Mouse (Mus musculus) embryonic facial prominence, embryonic 11.5 days (tissue): ENCODE measurements at regions not wholly inside any gene's neighbourhood (a gene's known extent, or its start where the extent isn't known, plus 50 kb on each side); places are given as distances from the start of the nearest gene placed in this dataset.

Experiments used
- ATAC-seq: fragments of 200-750 bp; cut with Nextera tagmentation; replicated peaks from 2 replicates; pipeline ENCODE4 v1.8.0; 2017; ENCODE audit warnings: low read depth; ENCODE audit not compliant: insufficient number of reproducible peaks, low FRiP score, low TSS enrichment
- DNase-seq: peaks from one replicate; pipeline ENCODE4 v3.0.0-alpha.2; 2015; ENCODE audit warnings: low spot score
- H3K27ac ChIP-seq: fragments of 300-500 bp; sonication (generic); replicated peaks from 2 replicates; pipeline ENCODE4 v1.5.1; 2014; ENCODE audit warnings: mild to moderate bottlenecking, low read depth, low read length, control low read depth
- H3K27me3 ChIP-seq: fragments of 300-500 bp; sonication (generic); 2 replicates; pipeline ENCODE4 v1.6.1; 2014; ENCODE audit warnings: mild to moderate bottlenecking, low read length, moderate library complexity, mixed read lengths; ENCODE audit not compliant: control insufficient read depth, insufficient read depth
- H3K36me3 ChIP-seq: fragments of 300-500 bp; sonication (generic); replicated peaks from 2 replicates; pipeline ENCODE4 v1.6.1; 2014; ENCODE audit warnings: low read depth, mild to moderate bottlenecking, low read length, moderate library complexity, mixed read lengths; ENCODE audit not compliant: control insufficient read depth, insufficient read depth
- H3K4me1 ChIP-seq: fragments of 300-500 bp; sonication (generic); 2 replicates; pipeline ENCODE4 v1.6.1; 2014; ENCODE audit warnings: low read length, mixed read lengths; ENCODE audit not compliant: control insufficient read depth, insufficient read depth
- H3K4me2 ChIP-seq: fragments of 300-500 bp; sonication (generic); 2 replicates; pipeline ENCODE4 v1.6.1; 2014; ENCODE audit warnings: low read depth, mild to moderate bottlenecking, control low read depth, low read length, moderate library complexity
- H3K4me3 ChIP-seq: fragments of 300-500 bp; sonication (generic); 2 replicates; pipeline ENCODE4 v1.5.1; 2014; ENCODE audit warnings: low read depth, low read length, control low read depth
- H3K9ac ChIP-seq: fragments of 300-500 bp; sonication (generic); replicated peaks from 2 replicates; pipeline ENCODE4 v1.6.1; 2014; ENCODE audit warnings: mild to moderate bottlenecking, control low read depth, low read length
- H3K9me3 ChIP-seq: fragments of 300-500 bp; sonication (generic); replicated peaks from 2 replicates; pipeline ENCODE4 v1.6.1; 2016; ENCODE audit warnings: mild to moderate bottlenecking, low read length, inconsistent platforms, mixed read lengths; ENCODE audit not compliant: control insufficient read depth
- WGBS: fragments of 180-500 bp; shearing (Covaris S2); extraction: QIAGEN DNeasy Blood & Tissue Kit; methylation state at CpG from one replicate; pipeline ENCODE4 v1.1.7; 2014; 5-methylcytosine and 5-hydroxymethylcytosine counted together

DNA sequence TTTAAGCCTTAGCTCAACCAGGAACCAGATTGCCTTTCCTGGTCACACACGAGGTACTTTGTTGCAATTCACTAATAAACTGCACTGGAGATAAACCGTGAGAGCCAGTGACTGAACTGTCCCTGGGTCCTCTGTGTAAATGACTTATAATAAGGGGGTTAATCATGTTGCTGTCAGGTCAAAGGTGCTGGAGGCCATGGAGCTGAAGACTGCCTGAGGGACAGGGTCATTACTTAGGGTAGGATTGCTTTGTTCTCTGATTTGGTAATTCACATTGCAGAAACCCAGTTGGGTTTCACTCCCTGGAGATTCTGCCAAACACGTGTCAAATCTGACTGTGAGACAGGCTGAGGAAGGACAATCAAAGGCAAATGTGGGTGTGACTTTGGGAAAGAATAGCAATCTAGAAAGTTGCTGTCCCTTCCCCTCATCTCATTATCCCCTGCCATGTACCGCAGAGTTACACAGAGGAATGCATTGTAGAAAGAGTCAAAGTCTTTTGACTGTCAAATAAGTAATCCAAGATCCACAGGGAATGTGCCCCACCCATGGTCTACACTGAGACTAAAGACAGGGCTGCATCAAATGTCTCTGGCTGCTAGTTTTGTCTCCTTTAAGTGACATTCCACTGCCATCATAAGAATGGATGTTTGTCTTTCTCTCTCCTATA is 51.8 kb upstream of the Fam98a start:
- H3K9me3 ChIP-seq: no peaks in the 10 kb centered on the region
- H3K27me3 ChIP-seq: no peaks in the 10 kb centered on the region
- WGBS: 15% methylated on average over 4 of the region's 4 CpGs
- DNase-seq: no peak
- no peak overlapping the region for H3K4me3 ChIP-seq
- H3K27ac ChIP-seq: no peak overlapping the region
- no peaks in the 10 kb centered on the region for H3K36me3 ChIP-seq
- no peak overlapping the region for H3K4me2 ChIP-seq
- H3K9ac ChIP-seq: no peak overlapping the region
- ATAC-seq: peak; percentile 61; the same call in 1 of the 2 replicates
- no peaks in the 10 kb centered on the region for H3K4me1 ChIP-seq
